Mouse (Mus musculus) hindbrain, embryonic 10.5 days (tissue): Measurements from ENCODE around the gene Xylb. TPM values are rescaled to one million over a fixed set of nuclear protein-coding genes. Genes with fewer than 3 reads are reported as not detected.

ENCODE experiments used
- polyA plus RNA-seq: library from polyadenylated mRNA; unstranded; fragments of >200 nt; fragmentation: Nextera tagmentation; extraction: Ambion mirVana; gene quantifications from 2 replicates; pipeline ENCODE4 v1.2.1, GENCODE M21; 2016

Gene Xylb
- polyA plus RNA-seq, 1 experiment from 2014 or later = 7.0 TPM

Other genes starting within 250 kb of the Xylb start
- 1.3 and 1.5 TPM in 2 replicates for gene Acaa1b, start 200.3 kb upstream of the Xylb start, polyA plus RNA-seq
- not detected in 2 replicates for gene Gm47289, start 198.2 kb upstream of the Xylb start, polyA plus RNA-seq
- gene Slc22a13, start 148.3 kb upstream of the Xylb start, polyA plus RNA-seq = not detected in 2 replicates
- 14.3 and 14.7 TPM in 2 replicates for gene Oxsr1, start 35.0 kb upstream of the Xylb start, polyA plus RNA-seq
- gene Acaa1a, start 17.7 kb upstream of the Xylb start, polyA plus RNA-seq = 73.5 and 81.5 TPM in 2 replicates
- gene Myd88, start 16.0 kb upstream of the Xylb start, polyA plus RNA-seq = 8.2 and 8.4 TPM in 2 replicates
- gene Slc22a14, start 8.2 kb downstream of the Xylb start, polyA plus RNA-seq = 0.10 TPM in 1 of 2 replicates, not detected in the other
- 74.3 and 80.3 TPM in 2 replicates for gene Acvr2b, start 44.7 kb downstream of the Xylb start, polyA plus RNA-seq
- gene Exog, start 87.6 kb downstream of the Xylb start, polyA plus RNA-seq = 37.2 and 39.4 TPM in 2 replicates
- gene Scn5a, start 221.6 kb downstream of the Xylb start, polyA plus RNA-seq = 0.55 and 0.93 TPM in 2 replicates